Mouse (Mus musculus) kidney, adult 9 months (tissue): ENCODE results near the gene Surf6.
"Not testable (repeated sequence)": the region's sequence is repeated elsewhere in the genome, so short reads cannot be mapped to it uniquely, and the experiment has no call there.

Experiments
- DNase-seq: peaks from one replicate; pipeline ENCODE4 v3.0.0; 2022

Surf6 gene

DNA sequence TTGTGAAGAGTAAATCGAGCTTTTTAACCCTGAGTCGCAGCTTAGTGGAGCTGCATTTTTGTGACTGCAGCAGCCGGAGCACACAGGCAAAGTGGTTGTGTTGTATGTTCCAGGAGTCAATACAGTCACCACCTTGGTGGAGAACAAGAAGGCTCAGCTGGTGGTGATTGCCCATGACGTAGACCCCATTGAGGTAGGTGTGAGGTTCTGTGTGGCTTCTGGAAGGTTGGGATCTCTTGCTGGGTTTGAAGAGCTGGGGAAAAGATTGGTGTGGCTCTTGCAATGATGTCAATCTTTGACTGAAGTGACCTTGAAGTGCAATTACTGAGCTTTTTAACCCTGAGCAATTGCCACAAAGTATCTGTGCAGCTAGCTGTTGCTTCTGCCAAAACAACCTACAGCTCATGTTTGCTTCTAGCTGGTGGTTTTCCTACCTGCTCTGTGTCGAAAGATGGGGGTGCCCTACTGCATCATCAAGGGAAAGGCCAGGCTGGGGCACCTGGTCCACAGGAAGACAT, 9.6 kb upstream of the Surf6 start:
- DNase-seq: no peak

DNA sequence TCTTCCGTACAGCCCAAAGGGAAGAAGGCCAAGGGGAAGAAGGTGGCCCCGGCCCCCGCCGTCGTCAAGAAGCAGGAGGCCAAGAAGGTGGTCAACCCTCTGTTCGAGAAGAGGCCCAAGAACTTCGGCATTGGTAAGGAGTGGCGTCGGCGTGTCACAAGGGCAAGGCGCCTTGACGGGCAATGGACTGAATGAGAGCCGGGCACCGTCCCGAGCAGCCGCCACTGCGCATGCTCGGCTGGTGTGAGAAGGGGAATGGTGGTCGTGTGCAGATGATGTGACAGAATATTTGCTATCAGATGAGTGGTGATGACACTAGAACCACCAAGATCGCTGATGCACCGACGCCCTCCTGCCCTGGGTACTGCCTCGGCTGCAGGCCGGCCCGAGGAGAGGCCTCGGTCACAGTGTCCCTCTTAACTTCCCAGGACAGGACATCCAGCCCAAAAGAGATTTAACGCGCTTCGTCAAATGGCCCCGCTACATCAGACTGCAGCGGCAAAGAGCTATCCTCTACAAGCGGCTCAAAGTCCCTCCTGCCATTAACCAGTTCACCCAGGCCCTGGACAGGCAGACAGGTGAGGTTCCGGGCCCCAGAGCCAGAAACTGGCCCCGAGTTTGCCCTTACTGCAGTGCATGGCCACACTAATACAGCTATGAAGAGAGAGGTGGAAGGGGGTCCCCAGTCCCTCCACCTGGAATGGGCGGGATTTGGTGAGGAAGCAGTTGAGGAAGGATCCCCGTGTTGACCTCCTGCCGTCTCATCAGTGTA, 8.5 kb upstream of the Surf6 start:
- DNase-seq: no peak

DNA sequence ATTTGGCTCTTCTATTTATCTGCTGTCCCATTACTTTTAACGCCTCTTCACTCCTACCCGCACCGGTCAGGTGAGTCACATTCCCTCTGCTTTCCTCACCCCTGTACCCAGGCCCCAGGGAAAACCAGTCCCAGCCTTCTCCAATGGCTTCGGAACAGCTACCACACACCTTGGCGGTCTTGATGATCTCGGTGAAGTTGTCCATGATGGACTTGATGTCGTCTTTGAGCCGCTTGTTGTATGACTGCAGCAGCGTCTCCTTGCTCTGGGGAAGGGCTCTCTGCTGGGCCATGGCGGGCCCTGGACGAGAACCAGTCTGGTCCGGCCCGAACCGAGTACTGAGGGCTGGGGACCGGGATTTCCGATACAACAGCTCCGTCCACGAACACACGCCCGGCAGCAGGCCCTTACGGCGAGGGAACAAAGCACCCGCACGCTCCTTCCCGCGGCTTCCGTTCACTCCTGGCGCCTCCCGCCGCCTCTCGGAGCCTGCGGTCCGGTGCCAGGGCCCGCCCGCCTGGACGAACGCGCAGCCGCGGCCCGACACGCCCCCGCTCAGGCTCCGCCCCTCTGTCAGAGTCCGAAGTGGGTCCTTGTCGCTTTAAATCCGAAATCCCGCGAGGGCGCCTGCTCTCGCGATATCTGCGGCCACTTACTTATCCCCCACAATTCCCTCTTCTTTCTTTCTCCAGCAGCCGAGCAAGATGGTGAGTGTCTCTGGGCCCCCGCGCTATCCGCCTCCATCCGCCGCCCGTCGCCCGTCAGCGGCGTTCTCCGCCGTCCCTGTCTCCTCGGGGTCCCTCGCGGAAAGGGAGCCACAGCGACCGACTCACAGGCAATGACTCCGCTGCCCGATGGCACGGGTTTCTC, 7.7 kb upstream of the Surf6 start, which contains the start of the genes Med22 and Rpl7a:
Gene Med22, minus strand, starts transcription at position 554 of the 870 bp plus-strand sequence.
Gene Rpl7a, plus strand, starts transcription at position 641 of the 870 bp plus-strand sequence.
- peak; percentile 99 for DNase-seq

DNA sequence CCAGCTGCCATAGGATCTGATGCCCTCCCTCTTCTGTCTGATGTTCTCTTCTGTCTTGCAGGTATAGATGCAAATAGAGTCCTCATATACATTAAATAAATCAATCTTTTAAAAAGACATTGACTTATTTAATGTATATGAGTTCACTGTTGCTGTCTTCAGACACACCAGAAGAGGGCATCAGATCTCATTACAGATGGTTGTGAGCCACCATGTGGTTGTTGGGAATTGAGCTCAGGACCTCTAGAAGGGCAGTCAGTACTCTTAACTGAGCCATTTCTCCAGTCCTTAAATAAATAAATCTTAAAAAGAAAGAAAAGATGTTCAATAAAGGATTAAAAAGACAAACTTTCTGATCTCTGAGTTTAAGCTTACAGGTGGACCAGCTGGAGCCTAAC, 6.7 kb upstream of the Surf6 start:
- no peak for DNase-seq

DNA sequence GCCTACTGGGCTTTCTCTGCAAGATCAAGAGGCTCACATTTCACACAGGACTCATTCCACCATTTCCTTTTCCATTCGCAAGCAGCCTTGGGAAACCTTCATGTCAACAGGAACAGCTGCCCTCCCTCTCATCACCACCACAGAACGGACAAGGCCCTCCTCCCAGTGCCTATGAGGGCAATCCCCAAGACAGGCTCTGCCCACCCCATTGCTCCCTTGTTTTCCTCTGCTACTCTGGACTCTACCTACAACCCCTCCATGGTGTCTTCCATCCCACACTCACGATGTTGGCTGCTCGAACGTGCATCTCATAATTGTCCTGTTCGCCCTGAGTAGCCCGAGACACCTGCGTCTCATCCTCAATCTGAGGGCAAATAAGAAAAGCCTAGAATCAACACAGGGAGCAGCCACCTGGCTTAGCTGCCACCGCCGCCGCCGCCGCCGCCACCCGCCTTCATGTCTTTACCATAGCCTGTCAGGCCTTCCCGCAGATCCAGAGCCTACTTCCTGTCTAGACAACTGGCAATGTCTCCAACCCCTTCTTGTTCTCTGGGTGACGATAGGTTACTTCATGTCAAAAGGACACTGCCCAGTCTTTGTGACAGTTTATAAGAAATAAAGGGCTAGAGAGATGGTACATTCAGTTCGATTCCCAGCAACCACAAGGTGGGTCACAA, 6.2 kb upstream of the Surf6 start:
- peak; percentile 15 for DNase-seq

DNA sequence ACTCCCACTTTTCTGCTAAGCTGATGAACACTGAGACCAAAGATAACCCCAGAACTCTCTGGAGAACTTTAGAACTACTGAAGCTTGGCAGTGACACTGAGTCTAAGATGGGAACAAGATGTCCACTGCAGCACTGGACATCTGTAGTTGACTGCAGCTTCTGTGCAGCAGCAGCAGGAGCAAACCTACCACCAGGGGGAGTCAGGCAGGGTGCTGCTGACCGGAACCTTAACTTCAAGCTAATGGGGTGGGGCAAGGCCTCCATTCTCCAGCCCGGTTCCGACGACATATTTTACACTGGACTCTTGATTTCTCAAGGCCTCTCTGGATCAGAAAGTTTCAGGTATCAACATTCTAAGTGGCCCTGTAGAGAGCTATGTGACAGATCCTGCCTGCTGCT, 4.4 kb upstream of the Surf6 start:
- peak; percentile 67 for DNase-seq

DNA sequence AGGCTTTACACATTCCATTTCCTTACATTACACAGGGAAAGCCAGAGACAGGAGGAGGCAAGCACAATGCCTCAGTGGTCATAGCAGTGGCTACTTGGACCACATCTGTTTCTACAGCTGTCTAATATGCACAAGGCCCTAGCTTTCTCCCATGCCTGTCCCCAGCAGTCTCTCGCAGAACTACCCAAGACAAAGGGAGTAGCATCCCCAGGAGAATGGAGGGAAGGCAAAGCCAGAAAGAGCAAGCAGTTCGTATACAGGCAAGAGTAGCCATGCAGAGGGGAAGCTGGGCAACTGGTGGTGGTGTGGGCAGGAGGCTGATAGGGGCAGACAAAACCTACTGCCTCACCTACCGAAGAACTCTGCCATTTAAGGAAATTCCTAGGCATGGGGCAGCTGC, 3.8 kb upstream of the Surf6 start:
- no peak for DNase-seq

DNA sequence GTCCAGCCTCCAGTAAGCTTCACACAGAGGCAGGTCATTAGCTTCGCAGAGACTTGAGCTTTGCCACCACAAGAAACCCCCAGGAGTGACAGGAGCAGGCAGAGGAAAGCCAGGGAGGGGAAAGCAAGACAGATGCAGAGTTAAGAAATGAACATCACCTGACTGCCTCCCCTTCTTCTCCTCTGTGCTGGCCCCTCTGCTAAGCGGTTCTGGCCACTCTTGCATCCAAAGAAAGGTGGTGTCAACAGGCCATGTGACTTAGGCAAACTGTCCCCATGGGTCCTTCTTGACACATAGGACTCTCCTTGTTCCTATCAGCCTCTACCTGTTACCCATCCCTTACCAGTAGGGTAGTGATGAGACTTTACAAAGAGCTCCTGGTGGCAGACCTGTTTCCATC, 3.3 kb upstream of the Surf6 start:
- DNase-seq: no peak

DNA sequence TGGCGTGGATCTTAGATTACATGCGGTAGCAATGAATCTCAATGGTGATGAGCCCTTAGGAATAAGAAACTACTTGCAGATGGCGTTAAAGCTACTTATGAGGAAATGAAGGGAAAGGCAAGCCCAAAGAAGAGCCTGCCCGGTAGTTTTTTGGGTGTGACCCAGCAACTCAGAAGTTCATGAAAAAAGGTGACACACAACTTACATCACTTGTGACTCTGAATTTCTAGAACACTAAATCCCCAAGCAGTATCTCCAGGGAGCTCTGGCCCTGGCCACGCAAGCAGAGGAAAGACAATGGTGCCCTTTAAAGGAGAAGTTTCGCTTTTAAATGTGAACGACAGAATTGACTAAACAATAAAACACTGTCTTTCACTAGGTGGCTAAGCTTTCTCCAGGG, 632 bp upstream of the Surf6 start:
- DNase-seq: no peak

DNA sequence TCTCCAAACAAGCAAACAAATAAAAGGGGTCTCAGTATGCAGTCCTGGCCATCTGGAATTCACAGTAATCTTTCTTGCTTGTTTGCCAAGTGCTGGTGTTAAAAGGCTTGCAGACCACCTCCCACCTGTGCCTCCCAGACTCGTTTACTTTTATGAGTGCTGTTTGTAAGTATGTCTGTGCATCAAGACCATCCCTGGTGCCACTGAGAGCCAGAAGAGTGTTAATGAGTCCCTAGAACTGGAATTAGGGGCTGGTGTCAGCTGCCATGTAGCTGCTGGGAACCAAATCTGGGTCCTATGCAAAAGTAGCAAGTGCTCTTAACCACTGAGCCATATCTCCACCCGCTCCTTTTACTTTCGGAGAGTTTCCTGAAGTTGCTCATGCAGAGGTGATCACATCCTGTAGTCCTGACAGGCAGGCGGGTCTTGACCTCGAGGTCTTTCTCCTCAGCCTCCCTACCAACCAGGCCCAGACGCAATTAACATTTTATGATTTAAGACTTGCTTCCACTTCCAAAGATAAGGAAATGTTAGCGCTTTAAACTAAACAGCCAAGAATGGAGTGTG, 762 bp downstream of the Surf6 start:
- peak; percentile 24 for DNase-seq

DNA sequence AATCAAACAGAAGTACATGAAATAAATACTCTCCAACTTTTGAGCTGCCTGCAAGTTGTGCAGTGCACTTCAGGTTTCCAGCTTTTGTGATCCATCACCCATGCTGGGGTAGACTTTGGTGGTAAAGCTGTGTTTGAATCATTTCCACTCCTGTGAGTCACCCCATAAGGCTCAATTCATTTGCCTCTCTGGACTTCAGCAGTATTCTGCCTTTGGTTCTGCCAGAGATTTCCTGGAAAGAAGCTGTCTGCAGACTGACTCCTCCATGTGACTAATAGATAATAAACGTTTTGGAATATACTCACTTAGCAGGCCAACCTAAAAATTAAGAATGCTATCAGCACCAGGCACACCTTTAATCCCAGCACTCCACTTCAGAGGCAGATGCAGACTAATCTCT, 1.9 kb downstream of the Surf6 start:
- no peak for DNase-seq

DNA sequence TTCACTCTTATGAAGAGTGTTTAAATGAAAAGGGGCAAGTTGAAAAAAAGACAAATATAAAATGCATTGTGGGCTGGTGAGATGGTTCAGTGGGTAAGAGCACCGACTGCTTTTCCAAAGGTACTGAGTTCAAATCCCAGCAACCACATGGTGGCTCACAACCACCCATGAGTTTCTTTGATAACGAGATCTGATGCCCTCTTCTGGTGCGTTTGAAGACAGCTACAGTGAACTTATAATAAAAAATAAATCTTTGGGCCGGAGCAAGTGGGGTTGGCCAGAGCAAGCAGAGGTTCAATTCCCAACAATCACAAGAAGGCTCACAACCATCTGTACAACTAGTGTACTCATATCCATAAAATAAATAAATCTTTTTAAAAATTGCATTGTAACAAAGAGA, 6.8 kb downstream of the Surf6 start:
- DNase-seq: no peak

DNA sequence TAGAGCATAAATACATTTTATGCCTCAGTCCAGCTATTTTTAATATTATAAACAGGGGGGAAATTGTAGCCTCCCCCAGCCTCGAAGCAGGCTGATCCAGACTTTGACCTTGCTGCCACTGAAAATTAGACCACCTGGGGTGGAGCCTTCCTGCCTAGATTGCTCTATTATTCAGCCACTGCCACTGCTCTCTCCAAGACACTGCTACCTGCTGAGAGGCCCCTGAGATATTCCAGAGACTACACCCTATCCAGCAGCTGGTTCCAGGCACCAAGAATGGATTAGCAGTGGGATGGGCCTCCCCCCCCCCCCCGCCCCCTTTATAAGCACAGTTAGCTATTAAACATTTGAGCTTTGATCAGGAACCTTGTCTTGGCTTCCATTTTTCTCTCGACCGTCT, 16.5 kb downstream of the Surf6 start:
- DNase-seq: not testable (repeated sequence)

DNA sequence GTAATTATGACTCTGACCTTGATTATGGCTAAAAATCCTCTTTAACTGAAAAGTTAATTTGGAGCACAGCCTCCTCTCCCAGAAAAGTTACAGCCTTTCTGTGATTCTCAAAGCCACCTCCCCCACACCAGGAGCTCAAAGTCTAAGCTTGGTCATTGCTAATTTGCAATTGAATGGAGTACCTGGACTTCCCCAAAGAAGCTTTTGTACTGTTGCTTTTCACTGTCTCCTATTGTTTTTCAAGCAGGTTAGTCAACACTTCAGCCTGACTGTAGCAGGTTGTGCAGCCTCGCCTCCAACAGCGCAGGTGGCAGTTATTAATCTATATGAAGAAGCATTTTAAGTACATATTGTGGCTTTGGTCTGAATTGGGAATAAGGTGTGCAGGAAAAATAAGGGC, 17.1 kb downstream of the Surf6 start:
- DNase-seq: peak; percentile 21

DNA sequence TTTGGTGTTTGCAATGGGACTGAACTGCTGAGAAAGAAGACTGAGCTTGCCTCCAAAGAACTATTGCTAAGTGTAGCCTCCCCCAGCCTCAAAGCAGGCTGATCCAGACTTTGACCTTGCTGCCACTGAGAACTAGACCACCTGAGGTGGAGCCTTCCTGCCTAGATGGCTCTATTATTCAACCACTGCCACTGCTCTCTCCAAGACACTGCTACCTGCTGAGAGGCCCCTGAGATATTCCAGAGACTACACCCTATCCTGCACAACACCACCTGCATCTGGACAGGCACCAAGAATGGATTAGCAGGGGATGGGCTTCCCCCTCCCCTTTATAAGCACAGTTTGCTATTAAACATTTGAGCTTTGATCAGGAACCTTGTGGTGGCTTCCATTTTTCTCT, 24.1 kb downstream of the Surf6 start:
- no peak for DNase-seq

DNA sequence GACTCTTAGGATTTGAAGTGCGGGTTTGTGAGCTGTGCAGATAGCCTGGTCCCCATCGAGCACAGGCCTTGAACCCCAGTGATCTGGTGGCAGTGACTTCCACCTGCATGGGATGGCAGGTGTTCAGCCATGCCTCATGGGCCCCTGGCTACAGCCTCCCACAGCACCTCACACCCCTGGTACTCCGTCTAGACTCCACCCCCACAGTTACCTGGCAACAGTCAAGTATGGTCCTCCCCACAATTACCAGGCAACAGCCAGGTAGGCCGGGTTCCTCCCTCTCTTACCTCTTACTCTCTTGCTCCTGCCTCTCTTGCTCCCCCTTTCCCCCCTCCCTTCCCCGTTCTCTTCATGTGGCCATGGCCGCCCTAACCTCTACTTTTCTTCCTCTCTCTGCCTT, 32.0 kb downstream of the Surf6 start:
- DNase-seq: no peak

DNA sequence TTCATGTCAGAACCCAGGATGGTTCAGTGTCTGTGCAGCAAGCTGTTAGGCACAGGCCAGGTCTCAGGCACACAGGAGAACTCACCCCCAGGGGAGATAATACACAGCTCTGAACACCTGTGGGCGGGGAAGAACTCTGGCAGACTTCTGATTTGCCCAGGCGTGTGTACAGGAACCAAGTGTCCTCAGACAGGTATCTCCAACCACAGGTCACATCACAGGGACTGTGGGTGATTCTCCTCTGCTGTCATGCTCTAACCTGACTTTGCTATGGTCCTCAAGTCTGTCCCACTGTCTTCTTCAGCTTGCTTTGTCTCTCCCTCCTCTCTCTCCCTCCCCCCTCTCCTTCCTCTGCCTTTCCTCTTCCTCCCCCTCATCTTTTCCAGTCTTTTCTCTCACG, 37.8 kb downstream of the Surf6 start, which contains the start of gene Abo:
Gene Abo, minus strand, starts transcription at position 101 of the 400 bp plus-strand sequence.
- no peak for DNase-seq

DNA sequence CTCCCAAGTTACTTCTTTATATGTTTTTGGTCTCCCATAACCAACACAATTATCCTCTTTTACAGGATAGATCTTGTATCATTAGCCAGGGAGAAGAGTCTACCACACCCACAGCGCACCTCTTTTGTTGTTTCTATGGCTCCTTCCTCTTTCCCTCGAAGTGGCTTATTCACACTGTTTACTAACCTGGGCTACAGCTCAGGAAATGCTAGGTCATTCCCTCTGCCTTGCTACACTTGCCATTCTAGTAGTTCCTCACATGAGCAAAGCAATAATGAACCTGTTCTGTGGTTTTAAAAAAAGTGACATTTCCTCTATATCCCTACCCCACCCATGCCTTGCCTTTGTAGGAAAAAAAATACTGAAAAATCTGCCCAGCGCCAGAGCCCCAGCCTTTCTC, 39.8 kb downstream of the Surf6 start:
- no peak for DNase-seq

DNA sequence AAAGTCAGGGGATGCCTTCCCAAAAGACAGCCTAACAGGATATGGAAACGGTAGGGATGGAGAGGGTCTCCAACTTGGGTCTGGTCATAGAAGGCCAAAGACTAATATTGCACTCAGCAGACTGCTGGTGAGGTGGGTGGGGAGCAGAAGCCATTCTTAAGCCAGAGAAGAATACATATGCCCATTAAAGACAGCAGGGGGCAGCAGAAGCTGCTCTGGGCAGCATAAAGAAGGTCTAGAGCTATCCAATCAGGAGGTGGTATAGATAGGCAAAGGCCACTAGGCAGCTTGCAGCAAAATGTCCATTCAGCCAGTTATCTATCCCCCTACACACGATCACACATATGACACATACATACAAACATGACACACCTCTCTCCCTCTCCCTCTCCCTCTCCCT, 55.0 kb downstream of the Surf6 start:
- peak; percentile 64 for DNase-seq
